Mouse (Mus musculus) erythroblast, adult 5-6 weeks (primary cell): ENCODE measurements around the gene Slc16a11. TPM values are rescaled to one million over a fixed set of nuclear protein-coding genes. Genes with fewer than 3 reads are reported as not detected.
"Not testable (repeated sequence)": the region's sequence is repeated elsewhere in the genome, so short reads cannot be mapped to it uniquely, and the experiment has no call there.

Experiments used
- ATAC-seq: replicated peaks from 2 replicates; pipeline ENCODE4 v1.8.0; 2016; ENCODE audit warnings: moderate number of reproducible peaks, mild to moderate bottlenecking, moderate TSS enrichment, inconsistent platforms; ENCODE audit not compliant: poor library complexity, low FRiP score, severe bottlenecking
- total RNA-seq, 2 experiments: library from RNA; stranded (forward) in 1 of 2; stranded (reverse) in 1 of 2; fragments of 150-400 nt in 1 of 2; fragments of 200-764, 138-1000 nt in 1 of 2; gene quantifications; 2 replicates each; pipeline versions ENCODE4 v1.2.3 to v1.2.4; 2015 to 2017; ENCODE audit warnings: low replicate concordance in 2 of 2

Gene Slc16a11
- total RNA-seq (2015; ENCODE audit: low replicate concordance) (not detected in 2 replicates), total RNA-seq (2017; ENCODE audit: low replicate concordance) (not detected in 2 replicates)

GRCm38 (mm10) chr11:70212423-70212822, at the start of gene Slc16a11:
Gene Slc16a11, plus strand, starts transcription at chr11:70212752.
- no peak for ATAC-seq

- no peak for ATAC-seq
Observed at GRCm38 (mm10) chr11:70165972-70166921, 46.3 kb upstream of the Slc16a11 start.

- ATAC-seq = no peak
Observed at GRCm38 (mm10) chr11:70168136-70168535, 44.4 kb upstream of the Slc16a11 start.

GRCm38 (mm10) chr11:70169471-70169870, 43.1 kb upstream of the Slc16a11 start:
- not testable (repeated sequence) for ATAC-seq

GRCm38 (mm10) chr11:70170291-70170690, 42.3 kb upstream of the Slc16a11 start:
- ATAC-seq = no peak

GRCm38 (mm10) chr11:70171181-70171580, 41.4 kb upstream of the Slc16a11 start:
- no peak for ATAC-seq

- ATAC-seq = peak; percentile 75
Observed at GRCm38 (mm10) chr11:70171847-70172246, 40.7 kb upstream of the Slc16a11 start.

- ATAC-seq = no peak
Observed at GRCm38 (mm10) chr11:70172298-70172697, 40.3 kb upstream of the Slc16a11 start.

- no peak for ATAC-seq
Observed at GRCm38 (mm10) chr11:70174491-70174890, 38.1 kb upstream of the Slc16a11 start.

- 0 out of 2 replicates have a peak, but pooled peaks have one; percentile 24 for ATAC-seq
Observed at GRCm38 (mm10) chr11:70177647-70178046, 34.9 kb upstream of the Slc16a11 start.

- ATAC-seq = no peak
Observed at GRCm38 (mm10) chr11:70178311-70178710, 34.2 kb upstream of the Slc16a11 start.

GRCm38 (mm10) chr11:70178756-70179155, 33.8 kb upstream of the Slc16a11 start:
- no peak for ATAC-seq

- no peak for ATAC-seq
Observed at GRCm38 (mm10) chr11:70179401-70179800, 33.2 kb upstream of the Slc16a11 start.

- no peak for ATAC-seq
Observed at GRCm38 (mm10) chr11:70180496-70180895, 32.1 kb upstream of the Slc16a11 start.

- no peak for ATAC-seq
Observed at GRCm38 (mm10) chr11:70185120-70185519, 27.4 kb upstream of the Slc16a11 start.

GRCm38 (mm10) chr11:70189319-70190134, 23.0 kb upstream of the Slc16a11 start:
- ATAC-seq = no peak

GRCm38 (mm10) chr11:70191188-70191587, 21.4 kb upstream of the Slc16a11 start:
- no peak for ATAC-seq

GRCm38 (mm10) chr11:70192157-70192556, 20.4 kb upstream of the Slc16a11 start:
- ATAC-seq = no peak

GRCm38 (mm10) chr11:70193354-70194285, 18.9 kb upstream of the Slc16a11 start:
- ATAC-seq = no peak
